Mouse (Mus musculus): ENCODE data around the gene Efcab8.

- TF ChIP-seq POLR2A (IDR thresholded peaks at IDR 0.05; ENCODE audit: low read depth, low read length) (no peak), CTCF (IDR thresholded peaks at IDR 0.05; ENCODE audit: extremely low read depth, insufficient read length, insufficient replicate concordance, low read depth, low read length) (no peak)
These were observed 47.6 kb downstream of the Efcab8 start for GRCm38 (mm10) chr2:153827171-153827830.

Data from small intestine, adult 2 months (tissue).